Mouse (Mus musculus): ENCODE results near the gene Smok3c.
"Not testable (repeated sequence)": the region's sequence is repeated elsewhere in the genome, so short reads cannot be mapped to it uniquely, and the experiment has no call there.

Smok3c gene

GRCm38 (mm10) chr5:138094474-138094873 lies 41.5 kb downstream of the Smok3c start:
- no peak for DNase-seq (ENCODE audit: low read depth, low spot score)

- no peak for DNase-seq (ENCODE audit: low read depth, low spot score)
These were observed 52.0 kb downstream of the Smok3c start for GRCm38 (mm10) chr5:138104976-138105375.

GRCm38 (mm10) chr5:138107130-138107529 lies 54.1 kb downstream of the Smok3c start:
- no peak for DNase-seq (ENCODE audit: low read depth, low spot score)

GRCm38 (mm10) chr5:138109847-138110396 lies 56.9 kb downstream of the Smok3c start:
- not testable (repeated sequence) for DNase-seq (ENCODE audit: low read depth, low spot score)

Measured in brain, embryonic 18.5 days (tissue).